Mouse (Mus musculus) mature B cell (primary cell): ENCODE data around the gene Zdhhc5.
"Not testable (repeated sequence)": the region's sequence is repeated elsewhere in the genome, so short reads cannot be mapped to it uniquely, and the experiment has no call there.

ENCODE experiments used
- in situ Hi-C: fragments of 300-500 bp; cut with MboI; formaldehyde crosslinking; loops from 2 replicates; pipeline ENCODE4 v1.14.3; 2019

The Zdhhc5 gene

DNA sequence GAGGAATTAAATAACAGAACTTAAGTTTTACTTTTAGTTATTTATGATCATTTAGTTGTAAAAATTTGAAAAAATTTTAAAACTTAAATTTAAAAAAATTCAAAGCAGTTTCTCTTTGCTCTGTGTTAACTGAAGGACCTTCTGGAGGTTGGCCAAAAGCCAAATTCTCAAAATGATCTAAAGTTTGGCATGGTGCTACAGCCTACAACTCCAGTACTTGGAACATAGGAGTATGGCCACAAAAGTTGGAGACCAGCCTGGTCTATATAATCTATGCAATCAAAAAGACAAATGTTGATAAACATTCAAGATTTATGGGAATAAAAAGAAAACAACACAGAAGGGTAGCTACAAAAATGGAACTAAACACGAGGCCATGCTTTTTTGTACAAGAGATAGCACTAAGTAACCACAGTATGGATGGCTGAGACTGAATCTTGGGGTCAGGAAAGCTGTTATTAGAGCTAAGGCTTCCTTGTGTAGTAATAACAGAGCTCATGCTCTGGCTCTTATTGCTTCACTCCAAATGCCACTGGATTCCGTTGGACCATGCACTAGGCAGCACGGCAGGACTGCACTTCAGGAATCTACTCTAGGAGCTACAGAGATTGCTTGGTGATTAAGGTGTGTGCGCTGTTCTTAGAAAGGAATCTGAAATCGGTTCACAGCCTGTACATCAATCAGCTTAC is 19.8 kb downstream of the Zdhhc5 start:
- in situ Hi-C loops: no loop called here

DNA sequence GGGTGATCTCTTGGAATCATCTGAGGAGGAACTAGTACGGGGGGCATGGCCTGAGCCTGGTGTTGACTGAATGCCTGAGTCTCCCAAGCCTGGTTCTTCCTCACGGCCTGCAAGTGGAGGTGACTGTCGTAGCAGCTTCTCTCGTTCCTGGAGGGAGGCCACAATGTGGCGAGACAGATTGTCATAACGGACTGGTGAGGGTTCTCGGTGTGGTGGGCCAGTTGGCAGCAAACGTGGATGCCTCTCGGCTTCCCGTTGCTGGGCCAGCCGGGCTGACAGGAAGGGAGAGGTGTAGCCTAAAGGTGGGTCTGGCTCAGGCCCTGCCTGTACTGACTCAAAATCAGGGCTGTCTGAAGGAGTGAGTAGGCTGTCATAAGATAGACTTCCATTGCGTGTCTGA is 24.9 kb downstream of the Zdhhc5 start:
- in situ Hi-C loops: no loop called here

DNA sequence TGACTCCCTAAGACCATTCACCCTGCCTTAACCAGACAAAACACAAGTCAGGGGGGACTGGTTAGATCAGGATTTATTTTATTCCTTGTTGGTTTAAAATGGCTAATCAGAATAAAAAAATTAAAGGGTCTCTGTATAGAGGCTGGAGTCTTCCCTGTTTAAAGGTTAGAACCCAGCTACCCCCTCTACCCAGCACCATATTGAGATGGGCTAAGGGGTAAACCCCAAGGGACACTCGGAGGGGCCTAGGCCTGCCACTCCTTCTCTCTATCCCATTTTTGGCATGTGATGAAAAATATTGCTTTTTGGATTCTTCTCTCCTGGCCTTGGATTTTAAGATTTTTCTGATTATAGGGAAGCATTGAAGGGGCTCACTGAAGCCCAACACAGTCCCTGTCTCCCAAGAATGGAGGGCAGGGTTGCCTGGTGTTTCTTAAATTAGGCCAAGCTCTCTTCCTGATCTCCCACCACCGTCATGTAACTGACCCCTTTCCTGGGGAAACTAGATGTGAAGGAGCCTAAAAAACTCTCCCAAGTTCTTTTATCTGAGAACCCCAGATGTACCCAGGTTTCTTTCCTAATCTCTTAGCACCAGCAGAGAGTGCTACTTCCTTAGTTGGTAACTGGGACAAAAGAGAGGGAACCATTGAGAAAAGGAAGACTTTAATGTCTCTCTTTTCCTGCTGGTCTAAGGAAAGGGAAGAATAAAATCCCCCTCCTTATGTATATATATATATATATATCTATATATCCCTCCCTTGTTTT is 26.7 kb downstream of the Zdhhc5 start:
- in situ Hi-C loops: no loop called here

DNA sequence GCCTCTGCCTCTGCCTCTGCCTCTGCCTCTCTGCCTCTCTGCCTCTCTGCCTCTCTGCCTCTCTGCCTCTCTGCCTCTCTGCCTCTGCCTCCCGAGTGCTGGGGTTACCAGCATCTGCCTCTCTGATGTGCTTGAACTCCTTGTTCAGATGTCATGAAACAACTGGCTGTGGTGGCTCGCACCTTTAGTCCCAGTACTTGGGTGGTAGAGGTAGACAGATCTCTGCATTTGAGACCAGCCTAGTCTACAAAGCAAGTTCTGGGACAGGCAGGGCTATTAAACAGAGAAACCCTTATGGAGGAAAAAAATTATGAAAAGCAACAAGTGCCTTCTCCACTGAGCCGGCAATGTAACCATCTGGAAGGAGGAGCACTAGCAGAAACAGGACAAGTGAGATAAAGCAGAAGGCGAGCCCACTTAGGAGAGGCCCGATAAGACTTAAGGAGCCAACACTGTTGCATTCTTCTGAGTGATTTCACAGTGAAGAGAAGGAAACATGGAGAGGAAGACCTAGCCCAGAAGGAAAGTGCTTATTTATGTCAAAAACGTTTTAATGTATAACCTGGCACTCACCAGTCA is 32.3 kb downstream of the Zdhhc5 start:
- in situ Hi-C loops: no loop called here

DNA sequence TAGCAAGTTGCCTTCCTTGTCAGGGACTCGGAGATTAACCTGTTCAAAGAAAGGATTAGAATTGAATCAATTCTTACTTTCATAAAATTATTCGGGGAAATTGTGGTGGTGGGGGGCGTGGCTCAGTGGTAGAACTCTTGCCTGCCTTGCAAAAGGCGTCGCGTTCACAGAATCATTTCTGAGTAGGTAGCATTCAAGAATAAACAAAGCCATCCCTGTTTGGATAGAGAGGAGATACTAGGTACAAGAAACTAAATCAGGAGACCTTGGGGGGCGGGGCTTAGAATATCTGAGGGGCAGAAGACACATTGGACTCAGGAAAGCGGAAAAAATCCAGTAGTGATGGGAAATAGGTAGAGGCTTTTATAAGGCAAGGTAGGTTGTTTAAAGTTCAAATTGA is 36.0 kb downstream of the Zdhhc5 start, which contains the start of gene Tmx2:
Gene Tmx2 (minus strand): TSS at position 125 of the 400 bp plus-strand sequence.
- in situ Hi-C loops: no loop called here

DNA sequence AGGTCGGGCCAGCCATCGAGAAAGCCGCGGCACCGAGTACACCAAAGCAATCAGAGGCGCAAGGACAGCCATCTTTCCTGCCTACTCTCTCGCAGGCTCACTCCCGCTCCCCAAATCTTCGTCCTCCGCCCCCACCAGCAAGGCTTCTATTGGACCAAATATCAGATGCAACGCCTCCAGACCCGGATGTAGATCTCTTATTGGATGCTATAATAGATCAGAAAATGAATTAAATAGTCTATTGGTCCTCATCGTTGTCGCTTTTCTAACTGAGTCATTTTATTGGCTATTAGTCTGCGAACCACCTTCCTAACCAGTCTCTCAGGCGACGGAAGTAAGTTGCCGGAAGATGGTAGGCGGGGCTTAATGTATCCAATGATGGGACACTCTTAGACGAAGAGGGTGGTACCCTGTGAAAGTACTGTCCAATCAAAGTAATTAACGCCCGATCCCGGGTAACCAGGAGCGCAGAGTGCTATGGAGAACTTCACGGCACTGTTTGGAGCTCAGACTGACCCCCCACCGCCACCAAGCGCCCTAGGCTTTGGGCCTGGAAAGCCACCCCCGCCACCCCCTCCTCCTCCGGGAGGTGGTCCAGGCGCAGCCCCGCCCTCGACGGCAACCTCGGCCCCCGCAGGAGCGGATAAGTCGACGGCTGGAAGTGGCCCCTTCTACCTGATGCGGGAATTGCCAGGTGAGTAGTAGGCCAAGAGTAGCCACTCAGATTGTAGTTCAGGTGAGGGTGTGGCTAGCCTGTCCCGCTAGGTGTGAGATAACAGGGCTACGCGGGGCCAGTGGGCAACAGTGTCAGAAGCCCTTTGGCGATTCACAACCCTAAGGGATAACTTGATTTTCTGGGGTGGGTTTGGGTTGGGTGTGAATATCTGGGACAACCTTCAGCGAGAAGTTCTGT is 36.8 kb downstream of the Zdhhc5 start, which contains the start of the genes Gm28635 and Med19:
Gene Gm28635 (minus strand): TSS at position 74 of the 913 bp plus-strand sequence.
Gene Med19 (plus strand): TSS at position 435 of the 913 bp plus-strand sequence.
- in situ Hi-C loops: no loop called here

DNA sequence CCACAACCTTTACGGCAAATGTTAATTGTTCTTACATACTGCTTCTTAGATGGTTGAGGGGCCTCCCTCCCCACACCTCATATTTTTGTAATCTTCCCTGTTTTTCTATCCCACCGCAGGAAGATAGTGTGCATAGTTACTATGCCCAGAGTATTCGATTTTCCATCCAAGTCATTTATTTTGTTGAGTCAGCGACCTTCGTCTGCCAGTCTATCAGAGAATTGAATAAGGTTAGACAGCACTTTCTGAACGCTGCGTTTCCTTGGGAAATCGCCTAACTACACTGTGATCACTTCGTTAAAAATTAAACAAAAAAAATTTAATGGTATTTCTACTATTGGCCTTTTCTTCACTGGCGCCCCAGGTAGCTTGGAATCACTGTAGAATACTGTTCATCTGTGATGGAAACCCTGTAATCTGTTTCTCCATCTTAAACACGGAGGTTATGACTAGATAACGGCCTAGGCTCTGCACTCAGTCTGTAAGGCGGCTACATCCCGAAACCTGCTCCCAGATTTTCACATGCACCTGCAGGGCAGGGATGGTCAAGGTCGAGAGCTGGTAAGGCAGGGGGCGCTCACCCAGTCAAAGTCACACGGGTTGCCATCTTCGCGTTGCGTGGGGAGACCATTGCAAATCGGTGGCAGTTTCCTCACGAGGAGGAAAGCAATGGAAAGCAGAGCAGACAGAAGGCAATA is 37.6 kb downstream of the Zdhhc5 start:
- in situ Hi-C loops: no loop called here

DNA sequence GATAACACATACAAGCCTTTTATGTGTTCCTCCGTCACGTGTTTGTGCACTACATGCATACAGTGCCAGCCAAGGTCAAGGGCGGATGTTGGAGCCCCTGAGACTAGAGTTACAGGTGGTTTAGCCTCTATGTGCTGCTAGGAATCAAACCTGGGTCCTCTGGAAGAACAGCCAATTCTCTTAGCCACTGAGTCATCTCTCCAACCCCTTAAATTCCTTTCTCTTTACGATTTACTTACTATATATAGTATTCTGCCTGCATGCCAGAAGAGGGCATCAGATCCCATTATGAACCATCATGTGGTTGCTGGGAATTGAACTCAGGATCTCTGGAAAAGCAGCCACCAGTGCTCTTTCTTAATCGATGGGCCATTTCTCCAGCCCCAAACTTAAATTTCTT is 43.4 kb downstream of the Zdhhc5 start:
- in situ Hi-C loops: not testable (repeated sequence)

DNA sequence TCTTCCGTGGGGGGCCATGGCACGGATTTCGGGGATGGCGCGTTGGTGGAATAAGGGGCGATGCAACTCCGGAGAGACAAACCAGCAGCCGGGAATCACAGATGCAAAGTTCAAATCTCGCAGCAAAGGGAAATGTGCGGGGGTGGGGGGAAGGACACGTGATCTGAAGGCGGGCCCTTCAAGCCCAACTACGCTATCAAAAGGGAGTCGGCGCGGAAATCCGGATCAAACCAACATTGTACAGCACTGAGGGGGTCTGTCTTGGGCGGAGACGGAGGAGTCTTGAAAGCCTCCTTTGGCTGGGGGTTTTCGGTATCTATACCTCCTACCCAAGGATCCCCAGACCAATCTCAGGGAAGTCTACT is 44.4 kb downstream of the Zdhhc5 start, which contains the start of gene Selenoh:
Gene Selenoh (minus strand): TSS at position 202 of the 365 bp plus-strand sequence.
- in situ Hi-C loops: no loop called here

DNA sequence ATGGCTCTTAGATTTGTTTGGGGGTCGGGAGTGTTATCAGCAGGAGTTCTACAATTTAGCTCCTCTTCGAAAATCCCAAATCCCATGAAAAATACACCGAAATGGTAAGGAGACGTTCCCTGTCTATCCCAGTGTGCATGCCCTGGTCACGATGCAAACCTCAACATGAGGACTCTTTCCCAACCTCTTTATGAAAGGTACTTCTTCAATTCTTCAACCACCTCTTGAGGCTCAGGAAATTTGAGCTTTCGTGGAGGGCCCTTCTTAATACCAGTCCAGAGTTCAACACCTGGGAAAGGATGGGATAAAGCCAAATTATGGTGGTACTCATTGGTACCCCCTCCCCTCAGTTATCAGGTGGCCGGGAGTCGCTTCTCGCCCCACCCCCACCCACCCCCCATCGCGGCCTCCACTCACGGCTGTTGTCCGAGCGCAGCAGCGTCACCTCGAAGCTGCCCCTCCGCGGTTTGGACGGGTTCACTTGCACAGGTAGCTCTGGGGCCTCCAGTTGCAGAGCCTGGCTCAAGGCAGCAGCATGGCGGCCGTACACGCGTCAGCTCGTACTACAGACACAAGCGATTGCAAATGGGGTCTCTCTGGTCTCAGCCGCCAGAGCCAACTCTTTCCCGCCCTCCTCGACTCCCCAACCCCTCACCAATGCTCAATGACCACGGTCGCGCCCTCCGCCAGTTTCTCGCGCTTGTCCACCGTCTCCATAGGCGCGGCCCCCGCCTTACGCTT is 45.0 kb downstream of the Zdhhc5 start:
- in situ Hi-C loops: loop anchor here (10.0 kb wide), 1 partner anchor 205 kb away; no protein-coding TSS in a partner anchor

DNA sequence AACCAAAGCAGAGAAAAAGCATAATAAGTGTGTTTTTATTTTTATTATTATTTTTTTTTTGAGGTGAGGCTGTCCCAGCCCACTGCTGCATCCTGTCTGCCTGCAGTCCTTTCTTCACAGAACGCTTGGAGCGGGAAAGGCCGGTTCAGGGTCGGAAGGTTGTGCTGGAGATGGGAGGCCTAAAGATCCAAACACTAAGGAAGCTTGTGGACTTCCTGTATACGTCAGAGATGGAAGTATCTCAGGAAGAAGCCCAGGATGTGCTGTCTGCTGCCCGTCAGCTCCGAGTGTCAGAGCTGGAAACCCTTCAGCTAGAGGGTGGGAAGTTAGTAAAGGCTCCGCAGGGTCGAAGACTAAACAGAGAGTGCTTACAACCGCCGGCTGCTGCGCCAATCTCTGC is 48.9 kb downstream of the Zdhhc5 start:
- in situ Hi-C loops: loop anchor here (10.0 kb wide), 1 partner anchor 201 kb away; no protein-coding TSS in a partner anchor

DNA sequence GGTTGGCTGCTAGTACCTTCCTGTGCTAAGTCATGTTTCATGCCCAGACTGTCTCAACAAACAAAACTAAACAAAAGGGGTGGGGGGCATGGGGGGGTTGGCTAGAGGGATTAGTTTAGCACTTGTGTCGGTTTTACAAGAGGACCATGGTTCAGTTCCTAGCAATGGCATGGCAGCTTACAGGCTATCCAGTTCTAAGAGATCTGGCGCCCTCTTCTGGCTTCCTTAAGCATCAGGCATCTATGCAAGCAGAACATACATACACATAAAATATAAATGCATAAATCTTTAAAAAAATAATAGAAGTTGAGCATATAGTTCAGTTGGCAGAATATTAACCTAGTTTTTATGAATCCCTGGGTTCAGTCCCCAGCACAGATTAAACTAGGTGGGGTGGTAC is 52.1 kb downstream of the Zdhhc5 start:
- in situ Hi-C loops: loop anchor here (5.0 to 10.0 kb wide), 2 partner anchors 46 to 198 kb away; no protein-coding TSS in a partner anchor

DNA sequence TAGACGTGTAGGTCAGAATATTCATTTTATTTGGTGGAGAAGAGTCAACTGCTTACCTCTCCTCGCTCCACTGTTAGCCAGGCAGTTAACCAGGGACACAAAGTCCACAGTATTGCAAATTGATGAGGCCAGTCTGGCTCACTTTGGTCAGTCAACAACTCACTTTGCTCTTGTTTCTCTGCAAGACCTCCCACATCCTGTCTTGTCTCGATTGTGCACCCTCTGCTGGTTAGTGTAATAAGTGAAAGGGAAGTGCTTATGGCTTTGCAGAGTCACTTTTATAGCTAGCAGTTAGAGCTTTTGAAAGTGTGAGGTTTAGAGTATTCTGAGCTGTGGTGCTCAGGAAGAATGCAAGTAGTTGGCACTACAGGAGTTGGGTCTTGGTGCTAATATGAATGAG is 54.7 kb downstream of the Zdhhc5 start:
- in situ Hi-C loops: loop anchor here (5.0 to 10.0 kb wide), 2 partner anchors 43 to 195 kb away; no protein-coding TSS in a partner anchor

DNA sequence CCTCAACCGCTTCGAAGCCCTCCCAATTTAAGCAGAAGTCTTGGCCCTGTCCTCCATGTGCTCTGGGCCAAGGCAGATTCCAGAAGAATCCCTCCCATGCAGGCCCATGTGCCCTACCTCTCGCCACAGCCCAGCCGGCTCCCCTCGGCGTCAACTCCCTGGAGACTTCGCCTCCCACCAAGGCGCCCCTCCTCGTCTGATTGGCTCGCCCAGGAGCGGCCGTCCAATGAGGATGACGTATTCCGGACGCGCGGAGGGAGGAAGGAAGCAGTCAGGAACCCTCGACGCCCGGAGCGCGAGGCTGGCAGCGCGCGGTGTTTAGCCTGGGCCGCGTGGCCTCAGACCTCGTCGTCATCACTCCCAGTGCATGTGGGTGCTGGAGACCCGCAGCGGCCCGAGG is 56.2 kb downstream of the Zdhhc5 start, which contains the start of gene Btbd18:
Gene Btbd18 (plus strand): TSS at position 274 of the 400 bp plus-strand sequence.
- in situ Hi-C loops: no loop called here

DNA sequence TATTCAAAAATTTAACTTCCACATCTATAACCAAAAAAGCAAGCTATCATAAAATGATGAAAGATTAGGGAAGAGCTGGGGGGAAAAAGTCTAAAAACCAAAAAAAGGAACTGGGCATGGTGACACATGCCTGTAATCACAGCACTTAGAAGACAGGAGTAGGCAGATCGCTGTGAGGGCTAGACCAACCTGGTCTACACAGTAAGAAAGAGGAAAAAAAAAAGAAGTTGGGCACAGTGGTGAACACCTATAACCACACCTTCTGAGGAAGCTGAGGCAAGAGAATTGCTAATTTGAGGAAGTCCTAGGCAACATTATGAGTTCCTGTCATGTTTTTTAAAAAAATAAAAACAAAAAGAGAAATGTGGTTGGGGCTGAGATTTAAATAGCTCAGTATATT is 59.1 kb downstream of the Zdhhc5 start:
- in situ Hi-C loops: no loop called here

DNA sequence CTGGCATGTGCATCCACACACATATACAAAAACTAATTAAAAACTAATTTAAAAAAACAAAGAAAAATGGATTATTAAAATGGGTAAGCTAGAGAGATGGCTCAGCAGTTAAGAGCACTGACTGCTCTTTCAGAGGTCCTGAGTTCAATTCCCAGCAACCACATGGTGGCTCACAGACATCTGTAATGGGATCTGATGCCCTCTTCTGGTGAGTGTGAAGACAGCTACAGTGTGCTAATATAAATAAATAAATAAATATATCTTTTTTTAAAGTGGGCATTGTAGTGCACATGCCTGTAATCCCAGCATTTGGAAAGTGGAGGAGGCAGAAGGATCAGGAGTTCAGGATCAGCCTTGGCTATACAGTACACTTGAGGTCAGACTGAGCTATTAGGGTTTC is 61.6 kb downstream of the Zdhhc5 start:
- in situ Hi-C loops: no loop called here

DNA sequence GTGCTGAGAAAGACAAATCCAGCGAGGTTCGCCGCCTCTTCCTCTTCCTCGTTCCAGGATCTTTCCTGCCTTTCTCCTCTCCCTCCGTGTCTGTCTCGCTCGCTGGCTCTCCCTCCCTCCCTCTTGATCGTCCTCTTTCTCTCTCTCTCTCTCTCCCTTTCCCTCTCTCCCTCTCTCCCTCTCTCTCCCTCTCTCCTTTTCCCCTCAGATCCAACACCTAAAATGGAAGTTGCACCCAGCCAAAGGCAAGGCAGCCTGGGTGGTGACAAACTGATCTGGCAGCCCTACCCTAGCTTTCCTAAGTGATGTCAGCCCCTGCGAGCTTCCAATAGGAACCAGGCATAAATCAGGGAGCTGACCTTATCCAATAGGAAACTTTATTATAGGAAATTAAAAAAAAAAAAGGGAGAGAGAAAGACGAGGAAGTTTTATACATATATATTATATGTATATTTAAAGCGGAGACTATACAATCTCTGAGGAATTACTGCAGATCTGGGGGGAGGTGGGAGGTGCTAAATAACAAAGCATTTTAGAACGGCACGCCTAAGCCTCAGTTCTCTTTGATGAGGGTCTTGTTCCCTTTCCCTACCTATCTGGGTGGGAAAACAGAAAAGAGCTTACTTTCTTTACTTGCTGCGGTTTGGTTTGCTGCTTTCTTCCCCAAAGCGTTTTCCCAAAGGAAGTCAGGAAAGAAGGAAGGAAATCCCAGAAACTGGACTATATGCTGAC is 64.3 kb downstream of the Zdhhc5 start, which contains the start of gene Ctnnd1:
Gene Ctnnd1 (minus strand): TSS at position 302 of the 732 bp plus-strand sequence.
- in situ Hi-C loops: no loop called here

DNA sequence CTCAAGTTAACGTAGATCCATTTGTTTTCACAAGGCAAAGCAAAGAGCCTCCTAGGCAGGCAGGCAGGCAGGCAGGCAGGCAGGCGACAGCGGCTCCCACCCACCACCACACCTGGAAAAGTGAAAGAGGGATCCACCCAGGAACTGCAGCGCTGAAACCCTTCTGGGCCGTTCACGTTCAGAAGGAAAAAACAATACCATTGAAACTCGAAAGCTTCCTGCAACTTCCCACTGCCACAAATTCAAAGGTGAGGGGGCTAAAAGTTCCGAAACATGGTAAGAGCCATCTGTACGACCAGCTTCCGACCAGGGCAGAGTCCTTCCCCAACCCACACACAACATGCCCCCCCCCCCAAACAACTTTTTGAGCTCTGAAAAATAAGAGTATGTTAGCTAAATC is 65.3 kb downstream of the Zdhhc5 start:
- in situ Hi-C loops: no loop called here

DNA sequence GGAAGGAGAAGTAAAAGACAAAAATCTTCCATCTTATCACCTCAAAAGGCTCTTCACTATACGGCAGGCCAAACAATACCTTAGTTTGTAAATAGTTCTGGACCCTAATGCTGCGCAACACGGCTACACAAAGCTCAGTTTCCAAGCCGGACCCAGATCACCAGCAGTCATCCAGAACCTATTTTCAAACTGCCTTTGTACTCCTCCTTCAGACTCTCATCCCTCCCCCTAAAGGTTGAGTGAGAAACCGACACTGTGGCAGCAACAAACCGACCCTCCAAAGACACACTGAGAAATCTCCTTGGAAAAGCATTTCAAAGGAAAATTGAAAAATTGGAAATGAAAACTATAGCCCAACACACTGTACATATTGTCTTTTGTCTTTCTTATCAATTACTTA is 66.6 kb downstream of the Zdhhc5 start:
- in situ Hi-C loops: no loop called here
